Mouse (Mus musculus) left cerebral cortex, adult 9 months (tissue): ENCODE results near the gene Slc6a16.

Source experiments
- DNase-seq, 2 experiments: peaks; one replicate each; pipeline ENCODE4 v3.0.0; 2022; ENCODE audit warnings: low spot score in 2 of 2

The Slc6a16 gene

DNA sequence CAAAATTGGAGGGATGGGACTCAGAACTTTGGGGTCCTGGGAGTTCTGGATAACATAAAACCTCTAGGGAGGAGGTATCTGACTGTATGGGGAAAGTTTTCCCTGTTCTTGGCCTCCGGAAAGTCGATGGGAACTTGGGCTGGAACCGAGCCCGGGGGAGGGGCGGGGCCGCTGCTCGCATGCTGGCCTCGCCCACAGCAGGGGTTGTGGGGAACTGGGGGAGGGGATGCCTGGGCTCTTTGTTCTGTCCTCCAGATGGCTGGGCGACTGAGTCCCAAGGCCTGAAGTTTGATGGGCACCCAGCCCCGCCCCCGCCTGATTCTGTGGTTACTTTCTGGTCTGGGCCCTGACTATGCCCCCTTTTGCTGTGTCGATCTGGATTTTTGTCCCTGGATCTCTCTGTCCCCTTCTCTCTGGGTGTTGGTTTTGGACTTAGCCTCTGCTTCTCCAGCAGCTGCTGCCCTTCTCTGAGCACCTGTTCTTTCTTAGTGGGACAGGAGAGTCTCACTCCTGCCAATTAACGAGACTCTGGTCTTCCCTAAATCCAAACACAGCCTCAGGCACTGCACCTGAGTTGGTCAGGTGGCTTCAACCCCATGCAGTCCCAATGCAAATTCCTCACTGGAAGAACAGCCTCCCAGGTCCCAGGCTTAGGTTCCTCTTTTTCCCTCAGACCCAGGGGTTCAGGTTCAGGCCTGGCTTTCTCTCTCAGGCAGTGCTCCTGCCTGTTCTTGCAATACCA is 24.3 kb upstream of the Slc6a16 start:
- DNase-seq: no peak

DNA sequence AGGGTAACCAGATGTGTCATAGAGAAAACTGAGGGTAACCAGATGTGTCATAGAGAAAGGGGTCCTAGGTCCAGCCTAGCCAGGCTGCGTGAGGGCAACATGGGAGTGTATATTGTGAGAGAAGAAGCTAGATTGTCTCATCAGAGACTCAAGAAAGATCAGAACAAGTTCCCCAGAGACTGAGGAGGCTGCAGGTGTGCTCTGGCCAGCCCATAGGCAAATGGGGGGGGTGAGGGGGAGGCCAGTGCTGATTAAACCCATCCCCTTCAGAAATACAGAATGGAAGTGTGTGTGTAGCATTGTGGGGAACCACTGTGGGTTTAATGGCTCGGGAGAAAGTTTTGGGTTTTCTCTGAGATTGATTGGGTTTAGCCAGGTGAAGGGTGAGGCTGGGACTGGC is 19.2 kb upstream of the Slc6a16 start:
- DNase-seq: no peak

DNA sequence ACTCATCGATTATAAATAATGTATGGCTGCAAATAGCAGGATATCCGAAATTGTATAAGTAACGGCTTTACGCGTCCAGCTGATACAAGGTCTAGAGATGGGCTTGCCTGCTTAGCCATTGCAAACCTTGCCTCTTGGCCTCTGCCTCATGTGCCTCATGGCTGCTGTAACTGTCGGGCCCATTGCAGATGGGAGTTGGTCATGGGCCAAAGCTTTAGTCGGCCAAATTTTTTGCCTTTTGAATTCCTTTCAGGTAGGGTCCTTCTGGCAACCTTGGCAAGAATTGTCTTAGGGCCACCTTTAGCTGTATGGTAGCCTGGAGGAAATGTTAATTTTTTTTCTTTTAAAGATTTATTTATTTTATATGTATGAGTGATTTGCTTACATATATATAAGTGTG is 16.1 kb upstream of the Slc6a16 start:
- no peak for DNase-seq

DNA sequence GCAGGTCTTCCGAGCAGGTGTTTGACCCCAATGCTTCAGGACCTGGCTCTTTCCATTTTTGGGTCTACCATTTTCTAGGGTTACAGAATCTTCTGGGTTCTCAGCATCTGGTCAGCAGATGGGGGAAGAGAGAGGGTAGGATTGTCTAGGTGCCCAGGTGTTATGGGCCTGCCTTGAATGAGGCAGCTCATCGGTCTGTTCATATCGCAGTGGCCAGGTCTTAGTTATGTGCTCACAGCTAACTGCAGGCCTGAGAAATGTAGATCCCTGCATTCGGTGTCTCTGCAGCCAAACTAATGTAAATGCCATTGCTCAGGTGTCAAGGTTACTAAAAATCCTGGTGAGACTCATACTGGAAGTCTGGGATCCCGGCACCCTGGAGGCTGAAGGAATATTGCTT is 14.5 kb upstream of the Slc6a16 start:
- no peak for DNase-seq

DNA sequence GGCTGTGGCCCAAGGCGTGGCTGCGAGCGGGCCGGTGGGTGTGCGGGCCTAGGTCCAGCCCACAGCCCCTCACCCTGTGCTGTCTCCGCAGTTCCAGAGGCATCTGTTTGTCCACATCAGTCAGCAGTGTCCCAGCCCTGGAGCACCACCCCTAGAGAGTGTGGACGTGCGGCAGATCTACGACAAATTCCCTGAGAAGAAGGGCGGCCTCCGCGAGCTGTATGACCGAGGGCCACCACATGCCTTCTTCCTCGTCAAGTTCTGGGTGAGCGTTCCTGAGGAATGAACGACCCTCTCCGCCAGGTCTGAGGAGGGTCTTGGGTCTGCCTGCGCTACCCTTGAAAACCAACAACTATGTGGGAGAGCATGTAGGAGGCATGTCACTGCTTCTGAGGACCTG is 12.3 kb upstream of the Slc6a16 start:
- DNase-seq: no peak

DNA sequence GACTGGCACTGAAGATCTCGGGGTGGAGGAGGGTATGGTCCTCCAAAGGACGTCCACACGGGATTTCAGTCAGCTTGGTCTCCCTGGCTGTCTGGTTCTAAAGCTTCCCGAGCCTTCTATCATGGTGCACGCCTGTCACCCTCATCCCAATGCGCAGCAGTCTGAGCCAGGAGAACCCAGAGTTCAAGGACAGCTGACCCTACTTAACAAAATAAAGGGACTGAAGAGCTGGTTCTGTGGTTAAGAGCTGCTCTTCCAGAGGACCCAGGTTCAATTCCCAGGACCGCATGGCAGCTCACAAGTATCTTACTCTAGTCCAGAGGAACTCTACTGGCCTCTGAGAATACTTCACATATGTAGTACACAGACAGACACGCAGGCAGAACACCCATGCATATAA is 11.8 kb upstream of the Slc6a16 start:
- no peak for DNase-seq

DNA sequence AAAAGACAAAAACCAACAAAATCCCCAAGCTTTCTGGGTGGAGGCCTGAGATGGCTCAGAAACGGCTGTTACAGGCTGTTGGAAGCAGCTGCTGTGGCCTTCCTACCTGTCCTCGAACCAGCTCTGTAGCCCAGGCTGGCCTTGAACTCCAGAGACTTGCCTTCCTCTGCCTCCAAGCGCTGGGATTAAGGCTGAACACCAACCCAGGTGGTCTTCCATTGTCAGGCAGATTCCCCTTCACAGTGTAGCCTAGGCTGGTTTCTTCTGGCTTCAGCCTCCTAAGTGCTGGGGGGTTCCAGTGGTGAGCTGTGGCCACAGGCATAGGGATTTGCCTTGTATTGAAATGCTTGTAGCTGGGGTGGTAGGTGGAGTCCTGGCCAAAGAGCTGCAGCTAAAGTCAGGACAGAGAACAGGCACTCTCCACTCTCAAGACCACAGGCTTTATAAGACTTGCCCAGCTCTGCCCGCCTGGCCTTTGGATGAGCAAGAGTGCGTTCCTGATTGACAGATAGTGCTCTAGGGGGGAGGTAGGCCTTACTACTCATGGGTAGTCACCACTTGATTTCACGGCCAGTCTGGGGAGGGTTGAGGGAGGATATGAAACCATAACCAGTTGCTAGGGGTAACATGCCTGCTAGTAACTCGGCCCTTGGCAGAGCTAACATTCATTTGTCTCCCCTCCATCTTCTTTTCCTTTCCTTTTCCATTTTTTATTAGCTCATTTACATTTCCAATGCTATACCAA is 11.3 kb upstream of the Slc6a16 start:
- no peak for DNase-seq

DNA sequence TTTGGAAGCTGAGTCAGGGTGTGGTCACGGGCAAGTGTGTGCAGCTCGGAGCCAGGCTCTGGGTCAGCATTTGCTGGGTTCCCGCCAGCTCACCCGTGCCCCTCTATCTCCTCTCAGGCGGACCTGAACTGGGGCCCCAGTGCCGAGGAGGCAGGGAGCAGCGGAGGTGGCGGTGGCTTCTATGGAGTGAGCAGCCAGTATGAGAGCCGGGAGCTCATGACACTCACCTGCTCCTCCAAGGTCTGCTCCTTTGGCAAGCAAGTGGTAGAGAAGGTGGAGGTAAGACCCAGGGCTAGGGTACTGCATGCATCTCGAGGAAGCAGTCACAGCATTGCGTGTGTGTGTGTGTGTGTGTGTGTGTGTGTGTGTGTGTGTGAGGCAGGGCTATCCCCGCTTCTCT is 9.7 kb upstream of the Slc6a16 start:
- DNase-seq: no peak

DNA sequence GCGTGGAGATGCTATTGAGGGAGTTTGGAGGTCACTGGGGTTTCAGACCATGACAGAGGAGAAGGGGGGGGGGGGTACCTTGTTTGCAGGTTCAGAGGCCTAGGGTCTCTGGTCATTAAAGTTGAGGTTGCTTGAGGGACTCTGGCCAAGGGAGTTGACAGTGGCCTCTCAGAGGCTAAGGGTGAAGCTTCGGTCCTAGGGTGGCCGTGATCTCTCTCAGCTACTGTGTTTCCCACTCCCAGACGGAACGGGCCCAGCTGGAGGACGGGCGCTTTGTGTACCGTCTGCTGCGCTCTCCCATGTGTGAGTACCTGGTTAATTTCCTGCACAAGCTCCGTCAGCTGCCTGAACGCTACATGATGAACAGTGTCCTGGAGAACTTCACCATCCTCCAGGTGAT is 8.9 kb upstream of the Slc6a16 start:
- DNase-seq: no peak

DNA sequence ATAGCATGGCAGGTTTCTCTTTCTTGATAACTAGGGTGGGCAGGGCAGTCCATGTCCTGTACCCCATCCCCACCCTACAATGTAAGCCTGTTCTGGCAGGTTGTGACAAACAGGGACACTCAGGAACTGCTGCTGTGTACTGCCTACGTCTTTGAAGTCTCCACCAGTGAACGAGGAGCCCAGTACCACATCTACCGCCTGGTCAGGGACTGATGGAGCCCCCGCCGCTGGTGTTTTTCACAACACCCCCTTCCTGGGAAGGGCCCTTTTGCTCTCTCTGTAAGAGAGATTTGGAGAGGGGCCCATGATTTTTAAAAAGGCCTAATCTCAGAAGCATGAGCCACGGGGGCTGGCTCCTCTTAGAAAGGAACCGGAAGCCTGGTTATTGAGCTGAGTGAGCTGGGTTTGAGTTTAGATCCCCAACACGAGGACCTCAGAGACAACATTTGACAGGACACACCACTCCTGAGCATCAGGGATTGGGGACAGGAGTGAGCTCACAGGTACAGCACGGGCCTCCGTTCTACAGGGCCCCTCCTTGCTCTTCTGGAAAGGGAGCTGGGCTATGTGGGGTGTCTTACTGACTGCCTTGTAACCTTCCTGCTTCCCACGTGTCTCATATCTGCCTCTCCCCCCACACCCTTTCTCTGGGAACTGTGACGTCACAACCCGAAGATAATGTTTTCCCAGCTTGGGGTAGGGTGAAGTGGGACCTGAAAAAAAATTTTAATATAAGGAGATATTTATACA is 8.0 kb upstream of the Slc6a16 start:
- DNase-seq: peak in 1 of 2 experiments; percentile 66

DNA sequence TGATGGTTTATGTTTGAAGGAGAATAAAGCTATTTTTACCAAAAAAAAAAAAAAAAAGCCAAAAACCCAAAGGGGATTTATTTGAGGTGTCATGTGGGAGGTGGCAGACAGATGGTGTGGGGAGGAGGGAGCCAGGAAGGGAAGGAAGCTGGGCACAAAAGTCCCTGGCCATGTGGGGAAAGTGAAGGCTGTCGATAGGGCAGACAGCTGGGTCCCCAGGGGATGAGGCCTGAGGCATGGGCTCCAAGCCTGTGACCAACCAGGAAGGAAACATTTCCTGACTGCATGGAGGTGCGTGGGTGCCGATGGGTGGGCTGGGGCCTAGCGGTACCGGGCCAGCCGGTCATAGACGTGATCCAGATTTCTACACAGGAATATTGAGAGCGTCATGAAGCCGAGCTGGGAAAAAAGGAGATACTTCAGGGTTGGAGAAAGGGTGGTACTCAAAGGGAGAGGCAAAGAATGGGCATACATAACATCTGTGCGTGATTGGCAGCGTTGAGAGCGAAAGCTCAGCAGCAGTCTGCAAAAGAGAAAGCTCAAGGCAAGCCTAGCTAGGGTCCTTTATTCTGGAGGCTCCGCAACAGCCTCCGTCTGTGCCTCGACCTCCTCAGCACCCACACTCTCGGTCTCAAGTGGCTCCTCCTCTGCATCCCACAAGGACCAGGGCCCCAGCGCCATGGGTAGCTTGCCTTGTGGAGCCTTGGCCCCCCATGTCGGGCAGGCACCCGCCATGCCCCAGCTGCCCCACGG is 7.1 kb upstream of the Slc6a16 start:
- peak; percentile 55 to 87 for DNase-seq

DNA sequence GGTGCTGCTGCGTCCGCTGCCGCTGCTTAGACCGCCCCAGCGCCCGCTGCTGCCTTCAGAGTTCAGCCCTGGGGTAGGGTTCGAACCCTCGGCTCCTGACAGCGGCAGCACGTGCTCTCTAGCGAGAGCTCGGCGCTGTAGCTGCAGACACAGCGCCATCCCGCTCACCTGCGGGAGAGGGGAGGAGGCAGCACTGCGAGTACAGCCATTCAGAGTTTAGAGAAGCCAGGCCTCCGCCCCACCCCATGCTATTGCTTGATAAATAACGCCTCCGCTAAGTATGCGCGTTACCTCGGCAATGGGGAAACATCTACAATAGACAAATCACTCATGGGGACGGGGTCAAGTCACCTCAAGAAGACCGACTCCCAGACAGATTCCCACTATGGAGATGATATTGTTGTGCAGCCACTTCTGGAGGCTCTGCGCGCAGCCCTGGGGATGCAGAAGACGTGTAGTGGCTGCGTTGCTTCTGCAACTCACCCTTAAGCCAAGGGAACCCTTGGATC is 6.5 kb upstream of the Slc6a16 start:
- DNase-seq: no peak

DNA sequence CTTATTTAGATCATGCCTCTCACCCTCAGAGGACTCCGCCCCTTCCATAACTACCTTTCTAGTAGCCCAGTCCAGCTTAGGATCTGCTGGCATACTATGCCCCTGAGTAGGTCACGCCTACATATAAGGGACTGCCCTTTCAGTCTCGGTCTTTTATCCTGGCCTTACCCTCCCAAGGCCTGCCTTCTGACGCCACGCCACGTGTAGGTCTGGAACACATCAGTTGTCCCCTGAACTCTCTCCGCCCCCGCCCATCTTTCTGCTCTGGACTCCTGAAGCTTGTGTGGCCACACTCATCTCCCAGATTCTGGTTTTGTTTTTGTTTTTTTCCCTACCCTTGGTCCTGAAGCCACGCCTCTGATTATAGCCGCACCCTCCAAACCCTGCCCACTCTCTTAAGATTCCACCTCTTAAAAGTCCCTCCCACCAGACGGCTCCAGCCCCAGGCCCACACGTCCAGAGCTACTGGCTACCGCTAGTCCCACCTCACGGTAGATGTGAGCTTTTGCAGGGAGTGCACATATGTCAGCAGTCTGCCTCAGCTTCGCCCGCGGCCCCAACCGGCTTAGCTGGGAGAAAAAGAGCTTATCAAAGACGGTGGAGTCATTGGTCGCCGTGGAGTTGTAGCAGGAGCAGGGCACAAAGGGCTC is 5.8 kb upstream of the Slc6a16 start:
- no peak for DNase-seq

DNA sequence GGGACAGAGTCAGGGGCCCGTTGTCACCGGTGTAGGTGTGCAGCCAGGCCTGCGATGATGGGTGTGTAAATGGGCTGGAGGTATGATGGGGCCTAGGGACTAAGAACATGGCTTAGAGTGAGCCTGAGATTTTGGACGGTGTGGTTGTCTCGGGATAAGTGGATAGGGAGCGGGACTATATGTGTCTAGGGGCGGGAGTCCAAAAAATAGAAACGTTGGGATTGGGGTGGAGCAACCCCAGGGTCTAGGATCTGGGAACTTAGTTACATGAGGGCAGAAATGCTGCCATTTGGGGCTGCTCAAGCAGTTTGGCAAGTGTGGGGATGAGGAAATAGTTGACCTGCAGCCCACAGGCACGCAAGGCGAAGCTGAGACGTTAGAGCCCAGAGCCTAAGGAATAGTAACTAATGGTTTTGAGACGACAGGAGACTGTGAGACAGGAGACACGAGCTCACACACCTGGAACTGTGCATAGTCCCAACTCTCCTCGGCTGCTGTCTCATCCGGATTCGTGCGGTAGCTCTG is 5.2 kb upstream of the Slc6a16 start:
- no peak for DNase-seq

DNA sequence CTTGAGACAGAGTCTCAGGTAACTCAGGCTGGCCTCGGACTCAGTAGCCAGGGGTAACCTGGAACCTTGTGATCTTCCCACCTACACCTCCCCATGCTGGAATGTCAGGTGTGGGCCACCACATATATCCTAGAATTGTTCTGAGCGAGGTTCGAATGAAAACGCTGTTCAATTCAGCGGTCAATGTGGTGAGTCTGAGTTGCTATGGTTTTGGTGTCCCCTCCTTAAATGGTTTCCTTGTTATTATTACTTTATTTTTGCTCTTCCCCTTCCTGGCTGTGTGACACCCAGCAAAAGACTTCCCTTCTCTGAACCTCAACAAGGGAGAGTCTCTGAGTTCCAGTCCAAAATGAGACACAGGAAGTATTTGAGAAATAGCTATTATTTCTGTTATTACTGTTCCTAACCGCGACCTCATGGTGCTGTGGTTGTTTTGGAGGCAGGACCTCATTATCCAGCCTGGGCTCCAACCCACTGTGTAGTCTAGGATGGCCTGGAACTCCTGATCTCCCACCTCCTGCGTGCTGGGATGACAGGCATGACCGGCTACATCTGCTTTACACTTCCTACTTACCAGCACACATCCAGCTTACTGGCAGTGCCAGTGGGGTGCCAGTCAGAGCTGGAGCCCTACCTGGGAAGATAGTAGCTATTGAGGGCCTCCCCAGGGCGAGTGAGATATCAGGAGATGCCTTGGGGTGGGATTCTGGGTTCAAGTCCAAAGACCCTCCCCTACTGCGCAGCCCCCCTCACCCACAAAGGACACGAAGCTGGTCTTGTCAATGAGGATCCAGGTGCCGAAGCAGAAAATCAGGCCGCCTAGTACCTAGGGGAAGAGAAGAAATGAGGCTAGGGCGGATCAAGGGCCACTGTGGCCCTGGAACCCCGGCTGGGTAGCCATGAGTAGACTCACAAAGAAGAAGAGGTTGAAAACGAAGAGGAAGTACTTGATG is 2.9 kb upstream of the Slc6a16 start:
- DNase-seq: no peak

DNA sequence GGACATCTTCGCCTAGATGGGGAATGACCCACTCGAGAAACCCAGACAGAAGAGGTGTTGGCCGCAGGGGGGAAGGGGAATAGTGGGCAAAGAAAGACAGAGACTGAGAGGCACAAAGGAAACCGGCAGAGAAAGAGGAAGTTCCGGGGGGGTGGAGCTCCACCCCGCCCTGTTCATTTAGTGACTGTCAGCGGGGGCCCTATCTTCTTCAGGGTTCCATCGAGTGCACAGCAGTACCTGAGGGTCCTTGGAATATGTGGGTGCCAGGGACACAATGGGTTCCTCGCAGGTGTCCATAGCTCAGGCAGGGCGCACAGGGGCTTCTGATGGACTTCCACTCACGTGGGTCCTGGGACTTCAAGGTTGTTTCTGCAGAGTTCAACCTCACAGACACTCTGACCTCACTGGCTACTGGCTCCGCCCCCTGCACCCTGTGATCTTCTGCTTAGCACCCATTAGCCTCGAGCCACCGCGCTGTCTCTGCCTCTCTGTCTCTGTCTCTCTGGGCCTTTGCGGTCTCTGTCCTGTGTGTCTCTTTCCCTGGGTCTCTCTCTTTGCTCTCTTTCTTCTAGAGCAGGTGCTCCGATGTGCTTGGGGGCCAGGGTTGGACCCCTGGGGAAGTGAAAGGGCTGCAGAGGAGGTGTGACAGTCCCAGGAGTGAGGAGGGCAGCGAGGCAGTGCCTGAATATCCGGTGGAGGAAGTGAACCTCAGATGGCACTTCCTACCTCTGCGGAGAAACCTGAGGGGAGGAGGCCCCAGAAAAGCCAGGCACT is 2.0 kb upstream of the Slc6a16 start, which contains the start of gene Cd37:
Gene Cd37, minus strand, starts transcription at position 393 of the 774 bp plus-strand sequence.
- no peak for DNase-seq

DNA sequence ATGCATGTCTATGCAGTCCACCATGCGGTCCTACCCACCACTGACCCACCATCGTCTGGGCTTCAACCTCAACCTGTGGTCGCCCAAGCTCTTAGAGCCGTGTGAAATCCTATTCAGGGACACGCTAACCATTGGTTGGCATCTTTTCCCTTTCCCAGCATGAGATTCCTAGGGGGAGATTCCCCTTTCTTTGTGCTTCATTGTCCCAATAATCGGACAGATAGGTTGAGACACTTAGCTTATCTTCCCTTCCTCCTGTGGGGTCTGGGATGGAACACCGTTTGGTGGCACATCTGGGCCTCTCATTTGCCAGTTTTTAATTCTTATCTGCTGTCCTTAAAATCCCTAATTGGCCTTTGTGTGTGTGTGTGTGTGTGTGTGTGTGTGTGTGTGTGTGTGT is 776 bp upstream of the Slc6a16 start:
- no peak for DNase-seq

DNA sequence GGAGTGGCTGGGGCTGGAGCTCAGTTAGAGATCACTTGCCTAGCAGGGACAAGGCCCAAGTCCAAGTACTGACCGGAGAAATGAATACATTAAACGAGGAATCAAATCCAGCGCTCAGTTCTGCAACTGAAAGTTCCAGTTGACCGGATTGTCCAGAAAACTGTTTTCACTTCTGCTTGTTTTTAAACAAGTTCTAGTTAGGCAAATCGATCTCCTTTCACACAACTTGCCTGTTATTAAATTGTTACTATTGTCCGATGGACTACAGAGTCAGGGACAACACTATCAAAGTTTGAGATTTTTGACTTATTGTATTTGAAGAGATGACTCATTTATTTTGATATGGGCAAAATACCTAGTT is 484 bp downstream of the Slc6a16 start:
- DNase-seq: no peak

DNA sequence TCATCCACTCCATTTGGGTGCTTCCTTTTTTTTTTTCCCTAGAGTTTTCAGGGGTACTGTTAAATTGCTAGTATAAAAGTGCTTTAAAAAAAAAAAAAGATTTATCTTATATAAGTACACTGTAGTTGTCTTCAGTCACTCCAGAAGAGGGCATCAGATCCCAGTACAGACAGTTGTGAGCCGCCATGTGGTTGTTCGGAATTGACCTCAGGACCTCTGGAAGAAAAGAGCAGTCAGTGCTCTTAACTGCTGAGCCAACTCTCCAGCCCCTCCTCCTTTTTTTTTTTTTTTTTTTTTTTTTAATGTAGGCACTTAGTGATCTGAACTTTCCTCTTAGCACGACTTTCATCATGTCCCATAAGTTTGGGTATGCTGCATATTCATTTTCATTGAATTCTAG is 6.8 kb downstream of the Slc6a16 start:
- DNase-seq: no peak
